In genomic region chr7:96390034-96390670, GRCm38 (mm10) we compare ENCODE assay signal across 13 mouse cellular contexts.
A peak's percentile ranks its signal among the peaks of the same experiment; 100 is the strongest.
DNase-seq lines count a peak whose midpoint lies in the region; ATAC-seq and TF ChIP-seq lines count a peak whose summit lies in the region.
"Had no signal": no experiment of that assay in that cellular context is flagged by ENCODE, and none has a peak within 500 bp of the region (broad histone marks: within the 10 kb centered on the region; RNA-seq: fewer than 3 reads in every experiment).

No protein-coding gene starts in this region.

- no peak for TF ChIP-seq POLR2A in brain, embryonic 14.5 days (IDR thresholded peaks at IDR 0.05; ENCODE audit: borderline replicate concordance, extremely low read depth, insufficient read depth, insufficient read length, poor library complexity, severe bottlenecking)

- 73% methylated on average over 6 of the region's 6 CpGs for WGBS in hindbrain, embryonic 11.5 days
- WGBS in hindbrain, embryonic 10.5 days: 83% methylated on average over 6 of the region's 6 CpGs
- 13% methylated on average over 6 of the region's 6 CpGs for WGBS in forebrain, embryonic 15.5 days
- 71% methylated on average over 6 of the region's 6 CpGs for WGBS in limb, embryonic 10.5 days

- DNase-seq in hindbrain, embryonic 11.5 days (ENCODE audit: low spot score): no peak
- no peak for DNase-seq in hindbrain, embryonic 10.5 days (ENCODE audit: low spot score)
- DNase-seq in brain, embryonic 14.5 days (ENCODE audit: low read depth): peak; percentile 81
- no peak for DNase-seq in limb, embryonic 10.5 days (ENCODE audit: low spot score)
- DNase-seq in right cerebral cortex, adult 18-20 months: no peak
- DNase-seq in layer of hippocampus, adult 11-12 months (ENCODE audit: low spot score): no peak
- no peak for DNase-seq in left cerebral cortex, adult 9 months (ENCODE audit: low spot score in 2 of 2)
- DNase-seq: cerebellum, adult 18-20 months; thymus, adult 2 months had no signal

- H3K4me3 ChIP-seq in hindbrain, embryonic 11.5 days (ENCODE audit: low read depth, low read length): no peak overlapping the region
- no peak overlapping the region for H3K4me3 ChIP-seq in hindbrain, embryonic 10.5 days
- H3K4me3 ChIP-seq in forebrain, embryonic 15.5 days: no peak overlapping the region
- no peak overlapping the region for H3K4me3 ChIP-seq in limb, embryonic 10.5 days
- H3K4me3 ChIP-seq: embryonic facial prominence, embryonic 15.5 days; kidney, embryonic 15.5 days; lung, embryonic 15.5 days had no signal

- no peaks in the 10 kb centered on the region; the same call in 1 of the 2 replicates for H3K4me1 ChIP-seq in hindbrain, embryonic 11.5 days (replicated peaks; ENCODE audit: control insufficient read depth, insufficient read depth, low read length)
- peaks cover 33% of the 10 kb centered on the region for H3K4me1 ChIP-seq in hindbrain, embryonic 10.5 days (replicated peaks)
- H3K4me1 ChIP-seq in forebrain, embryonic 15.5 days: peaks cover 24% of the 10 kb centered on the region
- H3K4me1 ChIP-seq in limb, embryonic 10.5 days: peaks cover 29% of the 10 kb centered on the region
- H3K4me1 ChIP-seq: embryonic facial prominence, embryonic 15.5 days; lung, embryonic 15.5 days had no signal

- H3K9me3 ChIP-seq in hindbrain, embryonic 11.5 days (ENCODE audit: control insufficient read depth, low read length): no peaks in the 10 kb centered on the region
- H3K9me3 ChIP-seq in hindbrain, embryonic 10.5 days: no peaks in the 10 kb centered on the region
- H3K9me3 ChIP-seq in forebrain, embryonic 15.5 days: no peaks in the 10 kb centered on the region
- H3K9me3 ChIP-seq in limb, embryonic 10.5 days (replicated peaks): no peaks in the 10 kb centered on the region
- H3K9me3 ChIP-seq: embryonic facial prominence, embryonic 15.5 days; kidney, embryonic 15.5 days; lung, embryonic 15.5 days had no signal

- H3K9ac ChIP-seq in hindbrain, embryonic 11.5 days (ENCODE audit: low read depth, low read length): no peak overlapping the region
- no peak overlapping the region for H3K9ac ChIP-seq in forebrain, embryonic 15.5 days (replicated peaks)
- H3K9ac ChIP-seq: embryonic facial prominence, embryonic 15.5 days; kidney, embryonic 15.5 days; lung, embryonic 15.5 days had no signal

- no peaks in the 10 kb centered on the region for H3K27me3 ChIP-seq in hindbrain, embryonic 11.5 days (ENCODE audit: control insufficient read depth, insufficient read depth, low read length)
- no peaks in the 10 kb centered on the region for H3K27me3 ChIP-seq in hindbrain, embryonic 10.5 days (ENCODE audit: insufficient read depth, poor library complexity, severe bottlenecking)
- H3K27me3 ChIP-seq in forebrain, embryonic 15.5 days: no peaks in the 10 kb centered on the region
- no peaks in the 10 kb centered on the region for H3K27me3 ChIP-seq in limb, embryonic 10.5 days (ENCODE audit: low read depth, poor library complexity, severe bottlenecking)
- H3K27me3 ChIP-seq: embryonic facial prominence, embryonic 15.5 days; kidney, embryonic 15.5 days; lung, embryonic 15.5 days had no signal

- H3K36me3 ChIP-seq in hindbrain, embryonic 11.5 days (ENCODE audit: control insufficient read depth, insufficient read depth, low read length): no peaks in the 10 kb centered on the region
- no peaks in the 10 kb centered on the region for H3K36me3 ChIP-seq in hindbrain, embryonic 10.5 days
- H3K36me3 ChIP-seq in forebrain, embryonic 15.5 days: no peaks in the 10 kb centered on the region
- H3K36me3 ChIP-seq in limb, embryonic 10.5 days: no peaks in the 10 kb centered on the region
- H3K36me3 ChIP-seq: embryonic facial prominence, embryonic 15.5 days; kidney, embryonic 15.5 days; lung, embryonic 15.5 days had no signal

- no peak overlapping the region for H3K27ac ChIP-seq in hindbrain, embryonic 11.5 days (ENCODE audit: low read depth, low read length)
- H3K27ac ChIP-seq in hindbrain, embryonic 10.5 days: no peak overlapping the region
- no peak overlapping the region for H3K27ac ChIP-seq in forebrain, embryonic 15.5 days (replicated peaks)
- peak overlapping the region; percentile 12; the same call in 1 of the 2 replicates for H3K27ac ChIP-seq in limb, embryonic 10.5 days
- H3K27ac ChIP-seq: embryonic facial prominence, embryonic 15.5 days; kidney, embryonic 15.5 days; lung, embryonic 15.5 days had no signal

- TF ChIP-seq CTCF in brain, embryonic 14.5 days (IDR thresholded peaks at IDR 0.05; ENCODE audit: borderline replicate concordance, extremely low read depth, insufficient read depth, insufficient read length): no peak

- ATAC-seq in hindbrain, embryonic 11.5 days (ENCODE audit: low FRiP score): peak; percentile 53; the same call in 1 of the 2 replicates
- peak; percentile 66 for ATAC-seq in forebrain, embryonic 15.5 days (replicated peaks)

- no peak overlapping the region for H3K4me2 ChIP-seq in hindbrain, embryonic 11.5 days (replicated peaks; ENCODE audit: low read depth, low read length)
- H3K4me2 ChIP-seq in forebrain, embryonic 15.5 days (replicated peaks): no peak overlapping the region
- H3K4me2 ChIP-seq: embryonic facial prominence, embryonic 15.5 days; kidney, embryonic 15.5 days; lung, embryonic 15.5 days had no signal
